Mouse (Mus musculus): ENCODE data around the gene Cacna1b. TPM values are rescaled to one million over a fixed set of nuclear protein-coding genes. Genes with fewer than 3 reads are reported as not detected.

Gene Cacna1b
- polyA plus RNA-seq, 1 experiment from 2014 or later: 2.7 TPM

GRCm38 (mm10) chr2:24679012-24679651, 83.8 kb downstream of the Cacna1b start:
- peak; percentile 66 for DNase-seq (ENCODE audit: low spot score)

DNA sequence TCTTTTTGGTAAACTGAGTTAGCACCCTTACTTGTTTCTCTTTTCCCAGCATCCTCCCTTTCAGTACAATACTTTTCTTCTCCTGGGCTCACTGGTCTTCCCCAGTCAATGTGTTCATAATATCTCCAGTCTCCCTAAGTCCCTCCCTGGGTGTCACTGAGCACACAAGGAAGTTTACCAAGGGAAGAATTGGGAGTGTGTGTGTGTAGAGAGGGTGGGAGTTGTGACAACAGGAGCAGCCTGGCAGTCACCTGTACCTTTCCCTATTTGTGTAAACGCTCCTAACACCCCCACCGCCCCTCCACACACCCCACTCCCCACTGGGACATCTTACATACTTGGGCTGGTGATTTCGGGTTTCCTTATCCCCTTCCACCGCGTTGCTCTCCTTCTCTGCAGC, 84.4 kb downstream of the Cacna1b start:
- Histone ChIP-seq H3K4me2 (ENCODE audit: low read depth) (no peak overlapping the region), H3K27ac (ENCODE audit: low read depth, low read length) (no peak overlapping the region), H3K4me3 (ENCODE audit: low read depth, low read length) (no peak overlapping the region), H3K4me1 (ENCODE audit: control insufficient read depth, insufficient read depth, low read length) (no peaks in the 10 kb centered on the region), H3K9ac (ENCODE audit: low read length) (no peak overlapping the region), H3K36me3 (ENCODE audit: control insufficient read depth, insufficient read depth, low read length) (no peaks in the 10 kb centered on the region), H3K27me3 (ENCODE audit: control insufficient read depth, insufficient read depth, low read length) (0 out of 2 replicates have a peak, but pooled peaks cover 3% of the 10 kb centered on the region), H3K9me3 (ENCODE audit: control insufficient read depth, low read length) (no peaks in the 10 kb centered on the region)
- no peak for ATAC-seq (ENCODE audit: insufficient read depth, low FRiP score, low TSS enrichment)
- WGBS: 82% methylated on average over 5 of the region's 5 CpGs
- no peak for DNase-seq (ENCODE audit: low spot score)

More at GRCm38 (mm10) chr2:24679012-24679651, 83.8 kb downstream of the Cacna1b start:
- Histone ChIP-seq H3K9me3 (ENCODE audit: control insufficient read depth, low read length) (no peaks in the 10 kb centered on the region), H3K27ac (ENCODE audit: low read depth, low read length) (no peak overlapping the region), H3K4me3 (ENCODE audit: low read depth, low read length) (peak overlapping the region; percentile 8; the same call in 1 of the 2 replicates), H3K36me3 (ENCODE audit: control insufficient read depth, insufficient read depth, low read length) (no peaks in the 10 kb centered on the region), H3K27me3 (ENCODE audit: control insufficient read depth, insufficient read depth, low read length) (0 out of 2 replicates have a peak, but pooled peaks cover 3% of the 10 kb centered on the region), H3K4me2 (ENCODE audit: low read depth) (peak overlapping the region; percentile 34), H3K9ac (ENCODE audit: low read length) (no peak overlapping the region), H3K4me1 (ENCODE audit: control insufficient read depth, insufficient read depth, low read length) (no peaks in the 10 kb centered on the region)
- 23% methylated on average over 50 of the region's 50 CpGs for WGBS
- ATAC-seq (ENCODE audit: insufficient read depth, low FRiP score, low TSS enrichment): peak; percentile 65

DNA sequence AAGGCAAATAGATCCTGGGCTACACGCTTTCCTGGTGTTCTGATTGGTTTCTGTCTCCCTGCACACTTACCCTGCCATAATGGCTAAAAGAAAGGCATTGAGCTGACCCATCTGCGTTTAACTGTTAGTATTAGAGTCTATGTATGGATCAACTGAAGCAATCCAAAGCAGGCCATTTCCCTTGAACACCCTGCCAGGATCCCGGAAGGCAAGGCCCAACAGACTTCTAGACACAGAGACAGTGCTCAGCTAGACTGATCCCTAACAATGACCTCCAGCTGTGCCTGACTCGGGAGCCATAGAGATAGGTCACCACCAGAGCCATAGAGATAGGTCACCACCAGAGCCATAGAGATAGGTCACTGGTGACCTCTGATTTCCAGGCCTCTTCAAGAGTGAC, 84.8 kb downstream of the Cacna1b start:
- Histone ChIP-seq H3K4me3 (ENCODE audit: low read depth, low read length) (no peak overlapping the region), H3K9me3 (ENCODE audit: control insufficient read depth, low read length) (no peaks in the 10 kb centered on the region), H3K4me1 (ENCODE audit: control insufficient read depth, insufficient read depth, low read length) (no peaks in the 10 kb centered on the region), H3K36me3 (ENCODE audit: control insufficient read depth, insufficient read depth, low read length) (no peaks in the 10 kb centered on the region), H3K4me2 (ENCODE audit: low read depth) (no peak overlapping the region), H3K27me3 (ENCODE audit: control insufficient read depth, insufficient read depth, low read length) (0 out of 2 replicates have a peak, but pooled peaks cover 3% of the 10 kb centered on the region), H3K27ac (ENCODE audit: low read depth, low read length) (no peak overlapping the region), H3K9ac (ENCODE audit: low read length) (no peak overlapping the region)
- WGBS: 74% methylated on average over 4 of the region's 4 CpGs
- ATAC-seq (ENCODE audit: insufficient read depth, low FRiP score, low TSS enrichment) (no peak), DNase-seq (ENCODE audit: low spot score) (no peak)

DNA sequence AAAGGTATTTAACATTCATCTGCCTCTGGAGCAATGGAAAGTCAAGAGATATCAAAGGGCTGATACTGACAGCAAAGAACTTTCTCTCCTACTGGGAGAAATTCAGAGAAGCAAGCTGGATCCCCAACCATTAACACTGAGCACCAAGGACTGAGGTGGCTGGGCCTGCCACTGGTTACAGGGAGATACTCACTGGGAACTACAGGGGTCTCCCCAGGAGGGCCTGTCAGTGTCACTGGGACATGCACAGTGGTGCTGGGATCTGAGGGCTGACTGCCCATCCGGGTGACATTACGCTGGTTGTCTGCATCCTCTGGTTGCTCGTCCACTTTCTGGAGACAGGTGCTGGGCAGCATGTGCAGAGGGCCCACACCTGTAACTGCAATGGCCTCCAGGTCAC, 85.3 kb downstream of the Cacna1b start:
- Histone ChIP-seq H3K27ac (ENCODE audit: low read depth, low read length) (no peak overlapping the region), H3K27me3 (ENCODE audit: control insufficient read depth, insufficient read depth, low read length) (0 out of 2 replicates have a peak, but pooled peaks cover 3% of the 10 kb centered on the region), H3K4me1 (ENCODE audit: control insufficient read depth, insufficient read depth, low read length) (no peaks in the 10 kb centered on the region), H3K9ac (ENCODE audit: low read length) (no peak overlapping the region), H3K4me2 (ENCODE audit: low read depth) (no peak overlapping the region), H3K9me3 (ENCODE audit: control insufficient read depth, low read length) (no peaks in the 10 kb centered on the region), H3K4me3 (ENCODE audit: low read depth, low read length) (no peak overlapping the region), H3K36me3 (ENCODE audit: control insufficient read depth, insufficient read depth, low read length) (no peaks in the 10 kb centered on the region)
- DNase-seq (ENCODE audit: low spot score): no peak
- 91% methylated on average over 3 of the region's 3 CpGs for WGBS
- no peak for ATAC-seq (ENCODE audit: insufficient read depth, low FRiP score, low TSS enrichment)

GRCm38 (mm10) chr2:24674432-24675006, 88.4 kb downstream of the Cacna1b start:
- Histone ChIP-seq H3K27ac (ENCODE audit: low read depth, low read length) (no peak overlapping the region), H3K9ac (ENCODE audit: low read length) (no peak overlapping the region), H3K4me2 (ENCODE audit: low read depth) (no peak overlapping the region), H3K36me3 (ENCODE audit: control insufficient read depth, insufficient read depth, low read length) (no peaks in the 10 kb centered on the region), H3K4me1 (ENCODE audit: control insufficient read depth, insufficient read depth, low read length) (no peaks in the 10 kb centered on the region), H3K27me3 (ENCODE audit: control insufficient read depth, insufficient read depth, low read length) (0 out of 2 replicates have a peak, but pooled peaks cover 3% of the 10 kb centered on the region), H3K4me3 (ENCODE audit: low read depth, low read length) (no peak overlapping the region), H3K9me3 (ENCODE audit: control insufficient read depth, low read length) (no peaks in the 10 kb centered on the region)
- DNase-seq (ENCODE audit: low spot score): no peak
- 90% methylated on average over 6 of the region's 6 CpGs for WGBS
- no peak for ATAC-seq (ENCODE audit: insufficient read depth, low FRiP score, low TSS enrichment)

GRCm38 (mm10) chr2:24668598-24668997, 94.4 kb downstream of the Cacna1b start:
- Histone ChIP-seq H3K9me3 (ENCODE audit: control insufficient read depth, low read length) (no peaks in the 10 kb centered on the region), H3K4me3 (ENCODE audit: low read depth, low read length) (no peak overlapping the region), H3K4me1 (ENCODE audit: control insufficient read depth, insufficient read depth, low read length) (0 out of 2 replicates have a peak, but pooled peaks cover 2% of the 10 kb centered on the region), H3K9ac (ENCODE audit: low read length) (no peak overlapping the region), H3K4me2 (ENCODE audit: low read depth) (no peak overlapping the region), H3K36me3 (ENCODE audit: control insufficient read depth, insufficient read depth, low read length) (no peaks in the 10 kb centered on the region), H3K27ac (ENCODE audit: low read depth, low read length) (no peak overlapping the region), H3K27me3 (ENCODE audit: control insufficient read depth, insufficient read depth, low read length) (no peaks in the 10 kb centered on the region)
- ATAC-seq (ENCODE audit: insufficient read depth, low FRiP score, low TSS enrichment): no peak
- 90% methylated on average over 5 of the region's 5 CpGs for WGBS
- DNase-seq (ENCODE audit: low spot score): no peak

DNA sequence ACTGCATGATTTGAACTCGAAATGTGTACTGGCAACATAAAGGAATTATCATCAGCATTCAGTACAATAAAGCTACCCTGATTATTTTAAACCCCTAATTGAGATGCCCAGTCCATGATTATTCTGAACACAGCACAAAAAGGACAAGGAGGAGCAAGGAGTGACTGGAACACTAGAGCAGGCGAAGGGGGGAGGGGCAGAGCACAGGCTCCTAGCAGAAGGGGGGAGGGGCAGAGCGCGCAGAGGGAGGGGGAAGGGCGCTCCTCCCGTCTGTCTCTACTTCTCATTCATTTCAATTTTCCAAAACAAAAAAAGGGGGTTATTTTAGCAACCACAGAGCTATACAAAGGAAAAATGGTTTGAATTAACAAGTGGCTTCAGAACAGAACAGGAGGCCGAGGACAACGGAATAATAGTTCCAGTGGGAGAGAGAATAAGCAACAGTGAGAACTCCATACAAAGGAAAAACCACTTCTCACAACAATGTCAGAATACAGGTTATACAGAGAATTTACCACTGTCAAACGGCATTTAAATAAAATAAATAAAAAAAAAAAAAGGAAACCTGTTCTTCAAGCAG, 98.2 kb downstream of the Cacna1b start:
- H3K27me3 ChIP-seq (ENCODE audit: control insufficient read depth, insufficient read depth, low read length): no peaks in the 10 kb centered on the region
- WGBS: 27% methylated on average over 9 of the region's 9 CpGs
- H3K27ac ChIP-seq (ENCODE audit: low read depth, low read length): no peak overlapping the region
- ATAC-seq (ENCODE audit: insufficient read depth, low FRiP score, low TSS enrichment) (peak; percentile 50; the same call in 1 of the 2 replicates), DNase-seq (ENCODE audit: low spot score) (peak; percentile 65)
- no peak overlapping the region for H3K4me2 ChIP-seq (ENCODE audit: low read depth)
- H3K4me1 ChIP-seq (ENCODE audit: control insufficient read depth, insufficient read depth, low read length): 0 out of 2 replicates have a peak, but pooled peaks cover 2% of the 10 kb centered on the region
- no peaks in the 10 kb centered on the region for H3K36me3 ChIP-seq (ENCODE audit: control insufficient read depth, insufficient read depth, low read length)
- no peak overlapping the region for H3K4me3 ChIP-seq (ENCODE audit: low read depth, low read length)
- H3K9ac ChIP-seq (ENCODE audit: low read length): no peak overlapping the region
- H3K9me3 ChIP-seq (ENCODE audit: control insufficient read depth, low read length): no peaks in the 10 kb centered on the region

DNA sequence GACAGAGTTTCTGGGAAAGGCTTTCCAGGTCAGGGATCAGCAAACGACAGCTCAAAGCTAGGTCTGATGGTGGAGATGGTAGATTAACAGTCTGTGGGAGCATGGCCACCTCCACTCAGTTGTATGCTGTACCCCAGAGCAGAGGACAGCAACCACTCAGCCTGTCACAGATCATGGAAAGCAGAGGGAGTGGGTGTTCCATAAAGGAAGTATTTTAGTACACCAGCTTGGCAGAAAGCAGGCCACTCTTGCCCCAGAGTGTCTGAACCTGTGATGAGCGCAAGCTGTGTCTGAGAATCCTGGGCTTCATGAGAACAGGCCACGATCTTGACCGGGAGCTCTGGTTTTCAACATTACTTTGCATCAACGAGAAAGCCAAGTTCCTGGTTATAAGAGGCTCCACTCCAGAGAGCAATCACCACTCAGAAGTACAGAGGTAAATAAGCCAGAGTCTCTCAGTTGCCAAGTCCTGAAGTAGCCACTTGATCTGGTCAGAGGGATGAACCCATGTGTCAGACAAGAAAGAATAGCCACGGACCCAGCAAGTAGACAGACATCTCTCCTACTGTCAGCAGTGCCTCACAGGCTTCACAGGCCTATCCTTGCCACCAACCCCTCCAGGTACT, 103.7 kb downstream of the Cacna1b start:
- no peaks in the 10 kb centered on the region for H3K36me3 ChIP-seq (ENCODE audit: control insufficient read depth, insufficient read depth, low read length)
- no peaks in the 10 kb centered on the region for H3K9me3 ChIP-seq (ENCODE audit: control insufficient read depth, low read length)
- H3K27me3 ChIP-seq (ENCODE audit: control insufficient read depth, insufficient read depth, low read length): no peaks in the 10 kb centered on the region
- H3K27ac ChIP-seq (ENCODE audit: low read depth, low read length): no peak overlapping the region
- DNase-seq (ENCODE audit: low spot score): no peak
- no peak for ATAC-seq (ENCODE audit: insufficient read depth, low FRiP score, low TSS enrichment)
- WGBS: 90% methylated on average over 6 of the region's 6 CpGs
- H3K4me3 ChIP-seq (ENCODE audit: low read depth, low read length): no peak overlapping the region
- H3K4me2 ChIP-seq (ENCODE audit: low read depth): no peak overlapping the region
- H3K9ac ChIP-seq (ENCODE audit: low read length): no peak overlapping the region
- H3K4me1 ChIP-seq (ENCODE audit: control insufficient read depth, insufficient read depth, low read length): 0 out of 2 replicates have a peak, but pooled peaks cover 2% of the 10 kb centered on the region
